Mouse (Mus musculus): ENCODE results near the gene Ccr1. TPM values are rescaled to one million over a fixed set of nuclear protein-coding genes. Genes with fewer than 3 reads are reported as not detected.

Gene Ccr1
- 0.38 and 1.1 TPM in 2 replicates for total RNA-seq (2014; rRNA removed)
- 0.76 and 0.77 TPM in 2 replicates for polyA plus RNA-seq (2015; fragmentation: Nextera tagmentation; extraction: Ambion mirVana)

DNA sequence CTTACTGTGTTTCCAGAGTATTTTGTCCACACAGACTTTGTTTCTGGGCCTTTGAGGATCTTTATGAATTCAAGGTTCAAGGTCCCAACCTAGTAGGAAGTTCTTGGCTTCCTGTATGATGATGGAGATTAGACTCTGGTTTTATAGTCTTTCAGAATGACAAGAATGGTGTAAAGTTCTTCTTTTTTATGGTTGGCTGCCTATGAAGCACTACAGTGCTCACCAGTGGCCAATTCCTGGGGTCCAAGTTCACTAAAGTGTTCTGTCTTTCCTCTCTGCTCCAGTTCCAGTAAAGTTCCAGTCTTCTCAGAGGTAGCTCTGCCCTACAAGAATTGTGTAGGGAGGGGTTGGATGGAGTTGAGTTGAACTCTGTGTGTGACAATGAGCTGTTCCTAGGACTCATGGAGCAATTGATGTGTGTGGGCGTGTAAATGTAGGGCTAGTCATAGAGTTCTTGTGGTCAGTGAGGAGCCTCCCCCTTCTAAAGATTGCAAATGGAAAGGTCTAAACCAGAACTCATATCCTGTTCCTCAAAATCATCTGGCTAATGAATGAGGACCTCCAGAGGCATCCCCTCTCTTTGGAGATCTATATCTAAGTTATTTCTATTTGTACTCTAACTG lies at the start of gene Ccr1:
TSS of gene Ccr1 (minus strand) at position 403 of the 623 bp plus-strand sequence.
- no peak for TF ChIP-seq CTCF (IDR thresholded peaks at IDR 0.05; ENCODE audit: low read depth)
- Histone ChIP-seq H3K9me3 (ENCODE audit: low read length) (no peaks in the 10 kb centered on the region), H3K27me3 (ENCODE audit: insufficient read depth, low read length) (no peaks in the 10 kb centered on the region), H3K4me2 (ENCODE audit: low read depth) (no peak within 1 kb of the TSS), H3K4me3 (ENCODE audit: low read depth, low read length) (no peak within 1 kb of the TSS), H3K9ac (no peak within 1 kb of the TSS), H3K4me1 (ENCODE audit: insufficient read depth) (no peaks in the 10 kb centered on the region), H3K36me3 (ENCODE audit: insufficient read depth) (no peaks in the 10 kb centered on the region), H3K27ac (ENCODE audit: low read depth, low read length) (no peak within 1 kb of the TSS)
- 79% methylated on average over 1 of the region's 1 CpGs for WGBS
- ATAC-seq (no peak), DNase-seq (no peak)

DNA sequence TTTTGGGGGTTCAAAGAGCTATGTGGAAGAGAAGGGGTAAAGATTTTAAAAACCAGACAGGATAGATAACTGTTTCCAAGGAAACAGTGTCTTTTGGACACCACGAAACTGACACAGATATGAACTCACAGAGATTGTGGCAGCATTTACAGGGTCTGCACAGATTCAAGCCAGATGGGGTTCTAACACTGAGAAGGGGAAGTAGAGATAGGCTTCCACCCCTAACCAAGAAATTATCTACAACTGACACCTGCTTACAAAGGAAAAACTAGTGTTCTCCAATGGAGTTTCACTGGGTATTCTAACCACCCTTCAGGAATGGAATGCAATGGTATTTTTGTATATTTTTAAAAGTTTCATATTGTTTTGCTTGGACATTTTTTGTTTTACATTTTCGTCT lies 47.6 kb upstream of the Ccr1 start:
- Histone ChIP-seq H3K9me3 (ENCODE audit: low read length) (no peaks in the 10 kb centered on the region), H3K27ac (ENCODE audit: low read depth, low read length) (no peak overlapping the region), H3K4me1 (ENCODE audit: insufficient read depth) (no peaks in the 10 kb centered on the region), H3K36me3 (ENCODE audit: insufficient read depth) (no peaks in the 10 kb centered on the region), H3K4me2 (ENCODE audit: low read depth) (no peak overlapping the region), H3K27me3 (ENCODE audit: insufficient read depth, low read length) (no peaks in the 10 kb centered on the region), H3K4me3 (ENCODE audit: low read depth, low read length) (no peak overlapping the region), H3K9ac (no peak overlapping the region)
- no peak for TF ChIP-seq CTCF (IDR thresholded peaks at IDR 0.05; ENCODE audit: low read depth)
- ATAC-seq: no peak
- WGBS: 77% methylated on average over 2 of the region's 2 CpGs
- no peak for DNase-seq

DNA sequence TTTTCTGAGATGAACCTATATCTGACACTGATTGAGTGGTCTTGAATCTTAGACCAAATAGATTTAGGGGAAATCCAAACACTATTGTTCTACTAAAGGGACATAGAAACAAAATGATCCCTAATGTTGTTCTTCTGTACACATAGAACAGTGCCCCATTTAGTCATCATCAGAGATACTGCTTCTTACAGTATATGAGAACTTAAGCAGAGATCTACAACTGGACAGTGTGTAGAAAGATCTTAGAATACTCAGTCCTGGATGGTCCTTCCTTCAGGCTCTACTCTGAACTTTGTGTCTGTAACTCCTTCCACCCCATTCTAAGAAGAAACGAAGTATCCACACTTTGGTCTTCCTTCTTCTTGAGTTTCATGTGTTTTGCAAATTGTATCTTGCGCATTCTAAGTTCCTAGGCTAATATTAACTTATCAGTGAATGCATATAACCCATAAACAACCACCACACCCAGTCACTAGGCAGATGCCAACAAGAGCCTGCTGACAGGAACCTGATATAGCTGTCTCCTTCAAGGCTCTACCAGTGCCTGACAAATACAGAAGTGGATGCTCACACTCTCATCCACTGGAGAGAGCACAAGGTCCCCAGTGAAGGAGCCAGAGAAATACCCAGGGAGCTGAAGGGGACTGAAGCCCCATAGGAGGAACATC lies 46.6 kb upstream of the Ccr1 start:
- no peak for TF ChIP-seq CTCF (IDR thresholded peaks at IDR 0.05; ENCODE audit: low read depth)
- H3K4me3 ChIP-seq (ENCODE audit: low read depth, low read length): no peak overlapping the region
- no peak overlapping the region for H3K9ac ChIP-seq
- no peak overlapping the region for H3K4me2 ChIP-seq (ENCODE audit: low read depth)
- no peak overlapping the region for H3K27ac ChIP-seq (ENCODE audit: low read depth, low read length)
- 90% methylated on average over 2 of the region's 2 CpGs for WGBS
- no peaks in the 10 kb centered on the region for H3K9me3 ChIP-seq (ENCODE audit: low read length)
- H3K36me3 ChIP-seq (ENCODE audit: insufficient read depth): no peaks in the 10 kb centered on the region
- ATAC-seq (no peak), DNase-seq (no peak)
- no peaks in the 10 kb centered on the region for H3K4me1 ChIP-seq (ENCODE audit: insufficient read depth)
- H3K27me3 ChIP-seq (ENCODE audit: insufficient read depth, low read length): no peaks in the 10 kb centered on the region

DNA sequence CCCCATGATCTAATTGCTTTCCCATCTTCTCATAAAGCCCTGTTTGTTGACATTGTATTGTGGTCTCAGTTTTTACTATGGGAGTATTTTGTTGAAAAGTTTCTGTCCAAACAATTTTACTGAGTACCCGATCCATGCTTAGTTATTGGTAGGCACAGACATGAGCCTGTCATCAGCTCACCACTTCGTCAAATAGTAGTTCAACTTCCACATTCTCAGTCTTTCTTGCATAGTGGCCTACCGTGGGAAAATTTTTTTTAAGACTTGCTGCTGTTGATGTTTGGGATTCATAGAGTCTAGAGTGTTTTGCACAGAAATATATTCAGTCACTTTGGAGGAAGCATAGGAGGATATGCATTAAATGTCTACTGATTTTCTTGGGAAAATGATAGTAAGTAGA lies 44.8 kb upstream of the Ccr1 start:
- no peak for ATAC-seq
- Histone ChIP-seq H3K9ac (no peak overlapping the region), H3K4me1 (ENCODE audit: insufficient read depth) (no peaks in the 10 kb centered on the region)

DNA sequence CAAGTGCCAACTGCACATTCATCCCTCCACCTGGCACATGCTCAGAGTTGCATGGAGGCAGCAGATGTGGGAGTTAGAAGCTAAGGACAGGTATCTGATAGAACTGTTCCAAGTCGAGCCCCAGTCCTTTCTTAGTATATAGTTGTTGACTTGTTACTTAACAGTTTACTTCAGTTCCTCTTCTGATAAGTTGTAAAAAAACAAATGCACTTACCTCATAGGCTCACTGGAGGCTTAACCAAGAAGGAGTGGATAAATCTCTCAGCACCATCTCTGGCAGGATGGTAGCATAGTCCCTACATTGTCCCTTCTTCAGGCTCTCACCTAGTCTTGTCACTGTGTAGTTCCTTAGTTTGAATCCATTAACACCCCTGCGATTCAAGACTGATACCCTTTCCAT lies 44.2 kb upstream of the Ccr1 start:
- no peak for ATAC-seq
- Histone ChIP-seq H3K4me2 (ENCODE audit: low read depth) (no peak overlapping the region), H3K9ac (no peak overlapping the region), H3K36me3 (ENCODE audit: insufficient read depth) (no peaks in the 10 kb centered on the region), H3K27me3 (ENCODE audit: insufficient read depth, low read length) (no peaks in the 10 kb centered on the region), H3K27ac (ENCODE audit: low read depth, low read length) (no peak overlapping the region), H3K4me1 (ENCODE audit: insufficient read depth) (no peaks in the 10 kb centered on the region), H3K4me3 (ENCODE audit: low read depth, low read length) (no peak overlapping the region), H3K9me3 (ENCODE audit: low read length) (no peaks in the 10 kb centered on the region)
- no peak for TF ChIP-seq CTCF (IDR thresholded peaks at IDR 0.05; ENCODE audit: low read depth)
- 70% methylated on average over 2 of the region's 2 CpGs for WGBS
- DNase-seq: no peak

More for the DNA sequence above, 44.8 kb upstream of the Ccr1 start:
- Histone ChIP-seq H3K9me3 (ENCODE audit: low read length) (no peaks in the 10 kb centered on the region), H3K4me2 (ENCODE audit: low read depth) (no peak overlapping the region), H3K27ac (ENCODE audit: low read depth, low read length) (no peak overlapping the region), H3K36me3 (ENCODE audit: insufficient read depth) (no peaks in the 10 kb centered on the region), H3K27me3 (ENCODE audit: insufficient read depth, low read length) (no peaks in the 10 kb centered on the region), H3K4me3 (ENCODE audit: low read depth, low read length) (no peak overlapping the region)
- WGBS: 83% methylated on average over 3 of the region's 3 CpGs
- TF ChIP-seq CTCF (IDR thresholded peaks at IDR 0.05; ENCODE audit: low read depth): no peak
- no peak for DNase-seq

DNA sequence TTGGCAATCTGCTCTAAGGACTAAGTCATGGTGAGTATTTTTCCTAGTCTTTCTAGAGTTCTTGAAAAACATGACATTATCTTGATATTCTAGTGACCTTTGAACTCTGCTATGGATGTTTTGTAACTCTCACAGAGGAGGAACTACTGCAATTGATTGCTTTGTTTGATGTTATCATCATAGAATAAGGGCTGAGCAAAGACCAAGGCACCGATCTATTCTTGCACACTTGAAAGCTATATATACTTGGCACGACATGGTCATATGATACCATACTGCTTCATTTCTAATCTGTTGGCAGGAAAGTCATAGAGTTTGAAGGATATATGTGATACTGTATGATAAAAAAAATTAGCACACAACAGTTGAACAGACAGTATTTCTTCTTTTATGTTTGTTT lies 31.3 kb upstream of the Ccr1 start:
- 87% methylated on average over 2 of the region's 2 CpGs for WGBS
- ATAC-seq: no peak
- Histone ChIP-seq H3K27ac (ENCODE audit: low read depth, low read length) (no peak overlapping the region), H3K4me2 (ENCODE audit: low read depth) (no peak overlapping the region), H3K36me3 (ENCODE audit: insufficient read depth) (no peaks in the 10 kb centered on the region), H3K9me3 (ENCODE audit: low read length) (no peaks in the 10 kb centered on the region), H3K9ac (no peak overlapping the region), H3K4me1 (ENCODE audit: insufficient read depth) (no peaks in the 10 kb centered on the region), H3K27me3 (ENCODE audit: insufficient read depth, low read length) (no peaks in the 10 kb centered on the region), H3K4me3 (ENCODE audit: low read depth, low read length) (no peak overlapping the region)
- no peak for DNase-seq
- no peak for TF ChIP-seq CTCF (IDR thresholded peaks at IDR 0.05; ENCODE audit: low read depth)

DNA sequence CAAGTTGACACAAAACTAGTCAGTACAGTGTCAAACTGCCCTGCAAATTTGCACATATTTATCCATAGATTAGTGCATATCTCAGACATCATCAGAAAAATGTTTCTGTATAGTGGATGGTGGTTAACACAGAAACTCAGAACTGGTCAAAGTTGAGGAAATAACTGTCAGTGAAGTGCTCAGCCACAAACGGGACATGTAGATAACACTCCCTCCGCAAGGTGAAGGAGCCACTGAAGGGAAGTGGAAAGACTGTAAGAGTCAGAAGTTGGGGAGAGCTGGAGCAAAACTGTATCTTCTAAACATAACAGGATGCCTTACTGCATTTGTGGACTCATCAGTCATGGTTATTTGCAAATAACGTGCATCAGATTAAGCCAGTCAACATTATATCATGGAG lies 29.2 kb upstream of the Ccr1 start:
- 89% methylated on average over 3 of the region's 3 CpGs for WGBS
- TF ChIP-seq CTCF (IDR thresholded peaks at IDR 0.05; ENCODE audit: low read depth): no peak

More for the DNA sequence above, 29.2 kb upstream of the Ccr1 start:
- Histone ChIP-seq H3K36me3 (ENCODE audit: insufficient read depth) (no peaks in the 10 kb centered on the region), H3K9ac (no peak overlapping the region), H3K4me3 (ENCODE audit: low read depth, low read length) (no peak overlapping the region), H3K4me2 (ENCODE audit: low read depth) (no peak overlapping the region), H3K27ac (ENCODE audit: low read depth, low read length) (no peak overlapping the region), H3K4me1 (ENCODE audit: insufficient read depth) (no peaks in the 10 kb centered on the region), H3K27me3 (ENCODE audit: insufficient read depth, low read length) (no peaks in the 10 kb centered on the region), H3K9me3 (ENCODE audit: low read length) (no peaks in the 10 kb centered on the region)
- no peak for ATAC-seq
- DNase-seq: no peak

Data from forebrain, postnatal 0 days (tissue).